Mouse (Mus musculus) erythroblast, embryonic 14.5 days (primary cell): ENCODE data around the gene Phf7. TPM values are rescaled to one million over a fixed set of nuclear protein-coding genes. Genes with fewer than 3 reads are reported as not detected.
A peak's percentile ranks its signal among the peaks of the same experiment; 100 is the strongest.

ENCODE experiments used
- H3K27me3 ChIP-seq: 2 replicates; pipeline ENCODE4 v1.6.1; 2012; ENCODE audit warnings: inconsistent platforms; ENCODE audit not compliant: control insufficient read depth
- H3K36me3 ChIP-seq: 2 replicates; pipeline ENCODE4 v1.6.1; 2012; ENCODE audit warnings: mild to moderate bottlenecking, inconsistent platforms; ENCODE audit not compliant: control insufficient read depth
- H3K4me1 ChIP-seq: 2 replicates; pipeline ENCODE4 v1.6.1; 2012; ENCODE audit warnings: inconsistent platforms; ENCODE audit not compliant: control insufficient read depth
- H3K4me3 ChIP-seq: replicated peaks from 2 replicates; pipeline ENCODE3; 2012; ENCODE audit warnings: moderate library complexity, mild to moderate bottlenecking, inconsistent platforms
- H3K9me3 ChIP-seq: 2 replicates; pipeline ENCODE4 v1.6.1; 2012; ENCODE audit warnings: low read length, inconsistent platforms, mixed read lengths; ENCODE audit not compliant: control insufficient read depth
- GATA1 ChIP-seq: IDR thresholded peaks from 2 replicates; pipeline ENCODE4 v1.6.1; 2012; ENCODE audit warnings: low read length, inconsistent platforms, mixed read lengths
- TAL1 ChIP-seq: IDR thresholded peaks from 3 replicates; pipeline ENCODE4 v1.6.1; 2012; ENCODE audit warnings: low read length, inconsistent platforms, mixed read lengths
- polyA plus RNA-seq: library from polyadenylated mRNA; stranded (reverse); fragments of >175 nt; gene quantifications from 2 replicates; pipeline ENCODE4 v1.2.3, GENCODE M21; 2012

Gene Phf7
- polyA plus RNA-seq, 1 experiment, result 0.27 TPM

- H3K36me3 ChIP-seq, result peaks cover 100% of the 10 kb centered on the region
- H3K4me3 ChIP-seq, result no peak overlapping the region
- H3K4me1 ChIP-seq, result peaks cover 68% of the 10 kb centered on the region
- H3K9me3 ChIP-seq, result no peaks in the 10 kb centered on the region
- H3K27me3 ChIP-seq, result no peaks in the 10 kb centered on the region
- TF ChIP-seq GATA1 (no peak), TAL1 (no peak)
Observed at GRCm38 (mm10) chr14:31258476-31259050, 7.4 kb upstream of the Phf7 start.

DNA sequence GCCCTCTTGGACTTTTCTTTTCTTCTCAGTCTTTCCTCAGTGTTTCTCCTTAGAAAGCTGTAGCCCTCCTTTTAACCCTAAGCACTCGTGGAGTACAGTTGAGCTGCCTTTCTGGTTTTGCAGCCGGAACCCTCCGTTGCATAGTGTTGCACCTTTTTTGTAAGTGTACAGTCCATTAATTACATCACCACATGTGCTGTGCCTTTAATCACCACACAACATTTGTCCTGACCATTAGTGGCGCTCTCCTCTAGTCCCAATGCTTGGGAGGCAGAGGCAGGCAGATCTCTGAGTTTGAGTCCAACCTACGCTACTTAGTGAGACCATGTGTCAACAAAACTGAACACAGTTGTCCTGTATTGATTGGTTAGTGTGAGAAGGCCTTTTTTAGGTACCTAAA, 974 bp upstream of the Phf7 start:
- Histone ChIP-seq H3K36me3 (peaks cover 51% of the 10 kb centered on the region), H3K9me3 (no peaks in the 10 kb centered on the region), H3K27me3 (no peaks in the 10 kb centered on the region), H3K4me3 (peak overlapping the region; percentile 79), H3K4me1 (peaks cover 40% of the 10 kb centered on the region)
- TF ChIP-seq GATA1 (no peak), TAL1 (no peak)

- H3K27me3 ChIP-seq, result no peaks in the 10 kb centered on the region
- TF ChIP-seq TAL1 (no peak), GATA1 (no peak)
- H3K36me3 ChIP-seq, result peaks cover 48% of the 10 kb centered on the region
Observed at GRCm38 (mm10) chr14:31251626-31252025, 509 bp upstream of the Phf7 start.

DNA sequence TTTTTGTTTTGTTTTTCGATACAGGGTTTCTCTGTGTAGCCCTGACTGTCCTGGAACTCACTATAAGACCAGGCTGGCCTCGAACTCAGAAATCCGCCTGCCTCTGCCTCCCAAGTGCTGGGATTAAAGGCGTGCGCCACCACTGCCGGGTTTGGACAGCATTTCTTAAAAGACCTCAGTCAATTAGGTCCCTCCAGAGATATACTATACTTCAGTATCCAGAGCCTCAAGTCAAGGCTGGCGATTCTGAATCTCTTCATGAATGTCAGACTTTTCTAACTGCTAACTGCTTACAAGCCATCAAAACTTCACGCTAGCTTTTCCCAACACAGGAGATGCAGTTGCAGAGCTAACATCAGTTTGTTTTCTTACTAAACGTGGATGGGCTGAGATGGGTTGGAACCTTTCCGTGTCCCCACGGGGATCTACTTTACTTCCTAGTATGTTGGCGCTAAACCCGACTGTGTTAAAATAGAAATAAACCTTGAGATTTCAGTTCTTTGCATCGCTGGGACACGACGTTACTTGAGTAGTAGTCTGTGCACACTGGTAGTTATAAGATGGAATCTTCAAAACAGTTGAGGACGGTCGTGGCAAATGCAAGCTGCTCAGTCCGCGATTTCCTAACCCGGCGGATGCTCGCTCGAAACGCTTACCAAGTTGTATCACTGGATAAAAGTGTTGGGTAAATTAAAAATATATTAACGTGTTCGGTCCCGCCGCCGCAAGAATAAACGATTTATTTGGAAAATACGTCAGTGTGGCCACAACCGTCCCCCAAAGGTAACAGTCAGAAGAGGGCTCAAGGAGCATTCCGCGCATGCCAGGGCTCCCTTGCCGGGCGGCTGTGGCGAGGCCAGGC, 664 bp downstream of the Phf7 start:
- Histone ChIP-seq H3K9me3 (no peaks in the 10 kb centered on the region), H3K36me3 (peaks cover 37% of the 10 kb centered on the region), H3K27me3 (no peaks in the 10 kb centered on the region), H3K4me3 (peak overlapping the region; percentile 79), H3K4me1 (peaks cover 39% of the 10 kb centered on the region)
- TF ChIP-seq TAL1 (no peak), GATA1 (no peak)

More at GRCm38 (mm10) chr14:31251626-31252025, 509 bp upstream of the Phf7 start:
- peaks cover 39% of the 10 kb centered on the region for H3K4me1 ChIP-seq
- H3K4me3 ChIP-seq, result peak overlapping the region; percentile 79
- no peaks in the 10 kb centered on the region for H3K9me3 ChIP-seq

DNA sequence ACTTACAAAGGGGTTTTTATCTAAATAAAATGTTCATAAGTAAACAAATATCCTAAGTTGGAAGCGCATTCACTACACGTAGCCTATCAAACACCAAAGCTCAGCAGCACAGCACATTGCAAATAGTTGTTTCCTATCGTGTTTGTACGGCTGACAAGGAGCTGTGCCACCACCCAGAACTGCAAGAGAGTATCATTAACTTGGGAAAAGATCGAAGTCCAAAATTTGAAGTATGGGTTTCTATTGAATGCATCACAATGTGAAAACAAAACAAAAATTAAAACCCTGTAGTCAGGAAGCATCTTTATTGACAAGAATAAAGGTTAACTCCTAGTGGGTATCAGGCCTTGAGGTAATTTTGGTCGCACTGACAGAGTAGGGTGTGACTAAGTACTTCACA, 2.7 kb downstream of the Phf7 start:
- no peaks in the 10 kb centered on the region for H3K27me3 ChIP-seq

GRCm38 (mm10) chr14:31245946-31246345, 5.2 kb downstream of the Phf7 start:
- Histone ChIP-seq H3K36me3 (peaks cover 2% of the 10 kb centered on the region; the same call in 1 of the 2 replicates), H3K27me3 (no peaks in the 10 kb centered on the region), H3K9me3 (no peaks in the 10 kb centered on the region), H3K4me3 (no peak overlapping the region), H3K4me1 (peaks cover 18% of the 10 kb centered on the region)
- TF ChIP-seq GATA1, result no peak
- no peak for TF ChIP-seq TAL1

More for the DNA sequence above, 2.7 kb downstream of the Phf7 start:
- TF ChIP-seq GATA1 (no peak), TAL1 (no peak)
- H3K9me3 ChIP-seq, result no peaks in the 10 kb centered on the region
- peaks cover 34% of the 10 kb centered on the region for H3K4me1 ChIP-seq
- H3K36me3 ChIP-seq, result peaks cover 16% of the 10 kb centered on the region
- no peak overlapping the region for H3K4me3 ChIP-seq

DNA sequence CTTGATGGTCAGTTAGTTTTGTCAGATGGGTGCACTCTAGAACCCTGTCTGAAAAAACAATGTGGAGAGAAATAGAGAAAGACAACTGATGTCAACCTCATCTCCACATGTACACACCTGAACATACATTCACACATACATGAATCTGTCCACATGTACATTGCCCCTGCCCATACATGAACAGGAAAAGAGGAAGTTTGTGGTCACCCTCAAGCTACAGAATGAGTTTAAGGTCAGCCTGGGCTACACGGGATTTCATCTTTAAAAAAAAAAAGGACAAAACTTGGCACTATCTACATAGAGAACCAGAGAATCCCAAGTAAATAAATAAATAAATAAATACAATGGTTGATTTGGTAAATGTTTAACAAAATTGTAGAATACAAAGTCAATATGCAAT, 6.3 kb downstream of the Phf7 start:
- Histone ChIP-seq H3K4me3 (no peak overlapping the region), H3K36me3 (peaks cover 2% of the 10 kb centered on the region; the same call in 1 of the 2 replicates), H3K4me1 (peaks cover 11% of the 10 kb centered on the region), H3K27me3 (no peaks in the 10 kb centered on the region), H3K9me3 (no peaks in the 10 kb centered on the region)
- no peak for TF ChIP-seq GATA1
- no peak for TF ChIP-seq TAL1

DNA sequence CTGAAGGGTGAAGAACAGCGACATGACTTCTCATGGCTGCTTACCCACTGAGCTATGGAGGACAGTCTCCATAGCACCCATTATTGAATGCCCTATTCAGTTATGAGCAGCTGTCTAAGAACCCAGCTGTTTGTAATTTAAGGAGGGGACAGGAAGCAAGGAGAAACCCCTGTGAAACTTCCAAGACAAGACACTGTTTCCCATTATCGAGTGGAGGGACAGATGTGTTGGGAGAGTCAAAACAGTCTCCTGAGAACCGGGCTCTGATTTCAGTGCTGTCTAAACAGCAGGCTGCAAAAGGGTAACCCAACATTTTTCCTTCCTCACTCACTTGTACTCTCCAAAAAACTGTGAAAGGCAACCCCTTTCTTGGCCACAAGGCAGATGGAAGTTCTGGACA, 10.6 kb downstream of the Phf7 start:
- TF ChIP-seq TAL1, result no peak
- no peak for TF ChIP-seq GATA1
- Histone ChIP-seq H3K4me3 (no peak overlapping the region), H3K4me1 (no peaks in the 10 kb centered on the region), H3K9me3 (no peaks in the 10 kb centered on the region), H3K36me3 (peaks cover 2% of the 10 kb centered on the region; the same call in 1 of the 2 replicates), H3K27me3 (no peaks in the 10 kb centered on the region)

- TF ChIP-seq GATA1, result no peak
- no peak for TF ChIP-seq TAL1
- Histone ChIP-seq H3K4me3 (no peak overlapping the region), H3K36me3 (peaks cover 2% of the 10 kb centered on the region; the same call in 1 of the 2 replicates), H3K4me1 (peaks cover 1% of the 10 kb centered on the region; the same call in 1 of the 2 replicates), H3K9me3 (no peaks in the 10 kb centered on the region), H3K27me3 (peaks cover 11% of the 10 kb centered on the region)
Observed at GRCm38 (mm10) chr14:31237101-31237882, 13.8 kb downstream of the Phf7 start.
